Mouse (Mus musculus) heart, embryonic 10.5 days (tissue): ENCODE data around the gene Olfr544. TPM values are rescaled to one million over a fixed set of nuclear protein-coding genes. Genes with fewer than 3 reads are reported as not detected.

Experiments used
- DNase-seq: peaks from one replicate; pipeline ENCODE4 v3.0.0-alpha.2; 2017; ENCODE audit warnings: low spot score
- H3K27ac ChIP-seq: fragments of 300-500 bp; sonication (generic); 2 replicates; pipeline ENCODE4 v1.5.1; 2016; ENCODE audit warnings: mild to moderate bottlenecking
- H3K27me3 ChIP-seq: fragments of 300-500 bp; sonication (generic); 2 replicates; pipeline ENCODE4 v1.6.1; 2016; ENCODE audit warnings: mild to moderate bottlenecking; ENCODE audit not compliant: poor library complexity, insufficient read depth, severe bottlenecking
- H3K36me3 ChIP-seq: fragments of 300-500 bp; sonication (generic); 2 replicates; pipeline ENCODE4 v1.6.1; 2016; ENCODE audit warnings: mild to moderate bottlenecking, moderate library complexity
- H3K4me1 ChIP-seq: fragments of 300-500 bp; sonication (generic); 2 replicates; pipeline ENCODE4 v1.6.1; 2016; ENCODE audit warnings: mild to moderate bottlenecking
- H3K4me3 ChIP-seq: fragments of 300-500 bp; sonication (generic); 2 replicates; pipeline ENCODE4 v1.5.1; 2016; ENCODE audit warnings: mild to moderate bottlenecking, moderate library complexity
- H3K9me3 ChIP-seq: fragments of 300-500 bp; sonication (generic); 2 replicates; pipeline ENCODE4 v1.6.1; 2016; ENCODE audit warnings: mild to moderate bottlenecking, moderate library complexity
- WGBS: fragments of 180-500 bp; shearing (Covaris S2); methylation state at CpG from one replicate; pipeline ENCODE4 v1.1.7; 2016; 5-methylcytosine and 5-hydroxymethylcytosine counted together
- polyA plus RNA-seq: library from polyadenylated mRNA; unstranded; fragments of >200 nt; fragmentation: Nextera tagmentation; extraction: Ambion mirVana; gene quantifications from 2 replicates; pipeline ENCODE4 v1.2.1, GENCODE M21; 2016

The Olfr544 gene
- polyA plus RNA-seq, 1 experiment from 2014 or later = 0.04 TPM

DNA sequence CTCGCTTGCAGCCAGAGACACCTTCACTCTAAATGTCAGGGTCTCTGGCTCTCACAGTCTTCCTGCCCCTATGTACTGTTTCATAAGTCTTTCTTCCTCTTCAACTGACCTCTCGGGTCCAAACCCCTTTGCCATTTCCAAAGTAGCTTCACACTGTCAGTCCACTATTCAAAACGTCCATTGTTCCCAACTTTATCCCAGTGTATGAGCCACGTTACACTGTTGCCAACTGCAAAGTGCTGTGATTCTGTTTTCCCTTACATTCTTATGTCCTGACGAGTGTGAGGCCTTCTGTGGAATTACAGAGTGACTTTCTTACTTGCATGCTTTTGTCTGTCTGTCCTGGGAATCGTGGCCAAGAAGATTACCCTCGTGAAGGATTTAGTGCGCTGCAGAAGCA is 20.5 kb downstream of the Olfr544 start:
- no peak for DNase-seq
- 89% methylated on average over 8 of the region's 8 CpGs for WGBS
- Histone ChIP-seq H3K36me3 (peaks cover 82% of the 10 kb centered on the region), H3K27ac (no peak overlapping the region), H3K27me3 (no peaks in the 10 kb centered on the region), H3K9me3 (no peaks in the 10 kb centered on the region), H3K4me3 (no peak overlapping the region), H3K4me1 (peaks cover 2% of the 10 kb centered on the region; the same call in 1 of the 2 replicates)

DNA sequence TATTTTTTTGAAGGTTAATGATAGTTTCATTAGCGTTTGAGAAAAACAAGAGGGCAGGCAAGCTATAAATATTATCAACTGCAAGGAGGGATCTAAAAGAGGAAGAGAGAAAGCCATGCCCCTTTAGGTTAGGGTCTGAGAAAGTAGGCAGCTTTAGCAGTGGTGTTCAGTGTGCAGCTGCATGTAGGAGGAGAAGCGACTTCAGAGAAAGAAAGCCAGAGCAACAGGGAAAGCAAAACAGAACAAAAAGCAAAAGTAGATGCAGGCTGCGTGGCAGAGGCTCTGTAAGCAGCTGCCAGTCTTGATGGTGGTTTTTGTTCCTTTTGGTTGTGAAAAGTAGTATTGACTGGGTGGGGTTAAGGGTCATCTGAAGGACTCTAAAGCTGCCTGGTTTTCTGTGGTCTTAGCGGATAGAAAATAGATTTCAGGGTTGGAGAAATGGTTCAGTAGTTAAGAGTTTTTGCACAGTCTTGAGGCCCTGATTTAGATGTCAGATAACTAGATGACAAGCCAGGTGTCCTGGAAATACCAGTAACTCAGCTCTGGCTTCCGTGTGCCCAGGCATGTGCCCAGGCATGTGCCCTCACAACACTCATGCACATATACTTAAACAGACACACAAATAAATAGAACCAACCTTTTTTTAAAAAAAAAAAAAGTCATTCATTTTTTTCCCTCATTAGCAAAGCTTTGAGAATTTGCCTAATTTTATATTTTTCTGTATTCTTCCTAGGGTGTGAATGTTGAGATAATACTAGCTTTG is 29.3 kb downstream of the Olfr544 start:
- Histone ChIP-seq H3K4me3 (no peak overlapping the region), H3K27ac (no peak overlapping the region), H3K9me3 (no peaks in the 10 kb centered on the region), H3K36me3 (peaks cover 98% of the 10 kb centered on the region), H3K4me1 (no peaks in the 10 kb centered on the region), H3K27me3 (no peaks in the 10 kb centered on the region)
- 87% methylated on average over 5 of the region's 5 CpGs for WGBS
- DNase-seq = no peak

DNA sequence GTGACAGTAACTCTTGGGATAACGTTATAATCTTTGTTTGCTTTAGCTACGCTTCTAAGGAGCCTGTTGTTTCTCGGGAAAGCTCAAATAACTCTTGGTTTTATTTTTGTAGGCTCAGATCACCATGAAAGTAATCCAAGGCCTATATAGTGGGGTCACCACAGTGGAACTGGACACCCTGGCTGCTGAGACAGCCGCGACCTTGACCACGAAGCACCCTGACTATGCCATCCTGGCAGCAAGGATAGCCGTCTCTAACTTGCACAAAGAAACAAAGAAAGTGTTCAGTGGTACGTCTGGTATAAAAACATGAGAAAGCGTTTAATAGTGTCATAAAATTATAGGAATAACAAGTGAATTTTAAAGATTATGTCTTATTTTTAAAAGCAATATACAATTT is 41.7 kb downstream of the Olfr544 start:
- H3K9me3 ChIP-seq = no peaks in the 10 kb centered on the region
- H3K4me3 ChIP-seq = no peak overlapping the region
- 94% methylated on average over 9 of the region's 9 CpGs for WGBS
- DNase-seq = no peak
- no peaks in the 10 kb centered on the region for H3K27me3 ChIP-seq
- H3K27ac ChIP-seq = no peak overlapping the region
- peaks cover 75% of the 10 kb centered on the region for H3K36me3 ChIP-seq
- H3K4me1 ChIP-seq = peaks cover 13% of the 10 kb centered on the region

DNA sequence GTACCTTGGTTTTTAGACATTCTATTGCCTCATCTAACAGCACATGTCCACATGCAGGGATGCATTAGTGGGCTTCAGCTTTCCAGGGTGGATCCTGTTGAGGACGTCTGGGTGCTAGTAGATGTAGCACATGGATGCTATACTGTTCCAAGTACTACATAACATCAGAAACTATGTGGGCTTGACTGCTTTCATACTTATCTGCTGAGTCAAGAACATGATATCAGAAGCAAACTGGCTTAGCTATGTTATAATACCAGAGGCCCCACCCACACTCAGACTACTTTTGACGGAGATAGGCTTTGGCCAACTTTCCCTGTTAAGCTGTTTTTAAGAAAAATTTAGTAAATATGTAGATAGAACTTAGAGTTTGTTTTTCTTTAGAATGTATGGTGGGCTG is 43.8 kb downstream of the Olfr544 start:
- H3K36me3 ChIP-seq = peaks cover 54% of the 10 kb centered on the region
- peaks cover 13% of the 10 kb centered on the region for H3K4me1 ChIP-seq
- no peak for DNase-seq
- 81% methylated on average over 2 of the region's 2 CpGs for WGBS
- no peak overlapping the region for H3K27ac ChIP-seq
- H3K4me3 ChIP-seq = 0 out of 2 replicates have a peak overlapping the region, but pooled peaks have one; percentile 5
- peaks cover 5% of the 10 kb centered on the region for H3K27me3 ChIP-seq
- H3K9me3 ChIP-seq = no peaks in the 10 kb centered on the region

DNA sequence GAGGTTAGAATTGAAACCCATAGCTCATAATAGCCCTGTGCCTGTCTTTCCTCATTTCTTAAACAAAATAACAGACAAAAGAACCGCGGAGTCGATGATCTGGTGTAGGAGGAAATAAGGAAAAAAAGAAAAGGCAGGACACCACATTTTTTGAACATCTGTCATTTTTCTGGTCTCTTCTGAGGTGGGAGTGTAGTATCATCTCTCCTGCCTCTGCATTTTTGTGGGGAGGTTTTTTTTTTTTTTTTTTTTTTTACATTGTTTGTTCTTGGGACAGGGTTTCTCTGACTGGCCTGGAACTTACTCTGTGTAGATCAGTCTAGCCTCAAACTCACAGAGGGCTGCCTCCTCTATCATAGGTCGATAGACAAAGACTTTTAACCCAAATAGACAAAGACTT is 45.7 kb downstream of the Olfr544 start:
- no peak for DNase-seq

DNA sequence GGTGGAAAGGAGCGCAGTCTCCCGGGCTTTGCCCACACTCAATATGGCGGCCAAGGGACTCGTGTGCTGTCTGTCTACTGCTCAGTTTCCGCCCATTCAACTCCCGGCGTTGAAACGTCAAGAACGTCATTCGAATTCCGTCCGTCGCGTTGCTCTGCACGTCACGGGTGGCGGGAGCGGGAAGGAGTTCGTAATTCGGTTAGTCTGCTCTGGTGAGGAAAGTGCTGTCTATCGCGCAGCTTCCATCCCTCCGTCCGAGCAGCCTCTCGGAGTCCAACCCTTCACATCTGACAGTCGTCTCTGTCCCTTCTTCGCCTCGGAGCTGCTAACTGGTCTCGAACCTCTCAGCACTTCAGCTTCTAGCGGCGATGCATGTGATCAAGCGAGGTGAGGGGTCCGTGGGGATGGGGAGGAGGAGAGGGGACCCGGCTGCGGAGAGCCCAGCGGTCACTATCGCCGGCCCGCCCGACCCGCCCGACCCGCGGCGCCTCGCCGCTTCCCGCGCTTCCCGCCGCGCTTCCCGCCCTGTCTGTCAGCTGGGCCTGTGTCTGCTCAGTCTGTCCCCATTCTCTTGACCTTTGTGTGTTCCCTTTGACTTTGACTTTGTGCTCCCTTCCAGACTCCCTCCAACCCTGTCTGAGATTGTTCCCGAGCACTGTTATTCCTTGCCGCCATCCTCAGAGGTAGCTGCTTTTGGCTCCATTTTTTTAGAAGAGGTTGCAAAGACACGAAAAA is 46.3 kb downstream of the Olfr544 start, which contains the start of gene Rrm1:
Gene Rrm1 (plus strand): TSS at position 39 of the 735 bp plus-strand sequence.
- peak; percentile 99 for DNase-seq
- Histone ChIP-seq H3K27me3 (peaks cover 16% of the 10 kb centered on the region), H3K4me3 (peak within 1 kb of the TSS; percentile 76), H3K4me1 (peaks cover 13% of the 10 kb centered on the region), H3K9me3 (no peaks in the 10 kb centered on the region), H3K36me3 (peaks cover 30% of the 10 kb centered on the region), H3K27ac (peak within 1 kb of the TSS; percentile 93)
- under 1% methylated on average over 56 of the region's 56 CpGs for WGBS

More for the DNA sequence above, 45.7 kb downstream of the Olfr544 start:
- H3K4me3 ChIP-seq = peak overlapping the region; percentile 76
- H3K9me3 ChIP-seq = no peaks in the 10 kb centered on the region
- peaks cover 36% of the 10 kb centered on the region for H3K36me3 ChIP-seq
- peaks cover 10% of the 10 kb centered on the region for H3K27me3 ChIP-seq
- peaks cover 13% of the 10 kb centered on the region for H3K4me1 ChIP-seq
- WGBS = 2% methylated on average over 4 of the region's 4 CpGs
- H3K27ac ChIP-seq = peak overlapping the region; percentile 93

DNA sequence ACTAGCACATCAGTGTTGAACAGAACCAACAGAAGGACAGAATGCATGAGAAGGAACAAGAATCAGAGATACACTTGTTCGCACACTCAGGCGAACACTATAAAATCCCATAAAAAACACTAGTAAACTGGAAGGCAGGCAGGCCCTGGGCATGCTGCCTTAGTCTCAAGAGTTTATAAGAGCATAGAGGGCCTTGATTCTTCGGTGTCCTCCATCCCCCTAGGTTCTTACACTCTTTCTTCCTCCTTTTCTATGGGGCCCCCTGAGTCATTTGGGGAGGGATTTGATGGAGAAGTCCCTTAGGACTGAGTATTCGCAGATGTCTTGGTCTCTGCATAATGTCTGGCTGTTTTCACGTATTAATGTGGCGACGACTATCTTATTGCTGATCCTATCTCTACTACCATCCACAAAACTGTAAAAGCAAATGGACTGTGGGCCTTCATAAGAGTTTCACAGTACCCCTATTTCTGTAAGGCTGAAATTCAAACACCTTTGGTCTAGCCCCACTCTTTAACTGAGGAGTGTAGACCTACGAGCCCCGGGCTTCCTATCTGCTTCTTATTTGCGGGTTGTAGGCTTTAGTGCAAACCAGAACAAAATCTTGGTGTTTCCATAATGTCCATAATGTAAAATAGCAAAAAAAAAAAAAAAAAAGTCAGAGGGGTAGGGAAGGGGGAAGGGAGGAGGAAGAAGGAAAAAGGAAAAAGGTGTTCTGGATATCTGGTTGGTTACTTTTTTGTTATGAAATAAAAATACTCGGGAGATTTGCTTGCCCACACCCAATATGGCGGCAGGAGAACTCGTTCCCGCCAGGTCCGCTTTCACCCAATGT is 47.1 kb downstream of the Olfr544 start:
- Histone ChIP-seq H3K9me3 (no peaks in the 10 kb centered on the region), H3K36me3 (peaks cover 22% of the 10 kb centered on the region), H3K4me3 (peak overlapping the region; percentile 76), H3K4me1 (peaks cover 13% of the 10 kb centered on the region), H3K27ac (peak overlapping the region; percentile 93), H3K27me3 (peaks cover 18% of the 10 kb centered on the region)
- 53% methylated on average over 15 of the region's 15 CpGs for WGBS
- DNase-seq = no peak

DNA sequence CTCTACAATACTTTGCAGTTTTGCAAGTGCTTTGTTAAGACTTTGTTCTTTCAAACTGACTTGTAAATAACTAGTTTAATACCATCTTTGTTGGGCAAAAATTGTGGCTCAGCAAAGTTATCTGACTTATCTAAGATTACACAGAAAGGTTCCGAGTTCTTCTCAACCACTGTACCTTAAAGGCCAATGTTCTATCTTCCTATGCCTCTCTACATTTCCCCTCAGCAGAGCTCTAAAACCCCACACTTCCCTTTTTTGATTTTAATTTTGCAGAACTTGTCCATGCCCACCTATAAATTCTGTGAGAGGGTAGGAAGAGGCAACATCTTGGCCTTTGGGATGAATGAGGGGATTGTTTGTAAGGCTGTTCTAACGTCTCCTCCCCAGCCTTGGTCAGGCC is 53.8 kb downstream of the Olfr544 start:
- no peak overlapping the region for H3K27ac ChIP-seq
- no peak for DNase-seq
- no peak overlapping the region for H3K4me3 ChIP-seq
- H3K27me3 ChIP-seq = 0 out of 2 replicates have a peak, but pooled peaks cover 12% of the 10 kb centered on the region
- H3K9me3 ChIP-seq = no peaks in the 10 kb centered on the region
- WGBS = 72% methylated on average over 2 of the region's 2 CpGs
- H3K36me3 ChIP-seq = 0 out of 2 replicates have a peak, but pooled peaks cover 5% of the 10 kb centered on the region
- H3K4me1 ChIP-seq = no peaks in the 10 kb centered on the region

Other genes with a start within 250 kb of the Olfr544 start
- gene Rhog, start 232.3 kb downstream of the Olfr544 start, polyA plus RNA-seq = 42.8 and 48.9 TPM in 2 replicates
- 15.1 and 16.6 TPM in 2 replicates for gene Stim1, start 220.5 kb downstream of the Olfr544 start, polyA plus RNA-seq
- 190 and 198 TPM in 2 replicates for gene Rrm1, start 46.6 kb downstream of the Olfr544 start, polyA plus RNA-seq
- gene Olfr543, start 6.6 kb downstream of the Olfr544 start, polyA plus RNA-seq = 0.19 and 0.22 TPM in 2 replicates
- gene Olfr545, start 11.3 kb upstream of the Olfr544 start, polyA plus RNA-seq = 0.11 TPM in 1 of 2 replicates, not detected in the other
- gene Olfr547, start 46.4 kb upstream of the Olfr544 start, polyA plus RNA-seq = not detected in 2 replicates
- gene Olfr548-ps1, start 52.6 kb upstream of the Olfr544 start, polyA plus RNA-seq = not detected in 2 replicates
- not detected in 2 replicates for gene Olfr549, start 61.6 kb upstream of the Olfr544 start, polyA plus RNA-seq
- gene Trim21, start 77.2 kb upstream of the Olfr544 start, polyA plus RNA-seq = 0.47 and 0.65 TPM in 2 replicates
- gene Olfr550, start 83.1 kb upstream of the Olfr544 start, polyA plus RNA-seq = not detected in 2 replicates
- not detected in 2 replicates for gene Olfr551, start 103.6 kb upstream of the Olfr544 start, polyA plus RNA-seq
- gene Olfr552, start 109.5 kb upstream of the Olfr544 start, polyA plus RNA-seq = not detected in 2 replicates
- not detected in 2 replicates for gene Olfr553, start 129.9 kb upstream of the Olfr544 start, polyA plus RNA-seq
- gene Olfr554, start 150.1 kb upstream of the Olfr544 start, polyA plus RNA-seq = not detected in 2 replicates
- not detected in 2 replicates for gene Olfr555, start 170.5 kb upstream of the Olfr544 start, polyA plus RNA-seq
- not detected in 2 replicates for gene Olfr556, start 176.6 kb upstream of the Olfr544 start, polyA plus RNA-seq
- 14.6 and 16.2 TPM in 2 replicates for gene Trim68, start 199.0 kb upstream of the Olfr544 start, polyA plus RNA-seq
- gene Olfr557, start 207.6 kb upstream of the Olfr544 start, polyA plus RNA-seq = not detected in 2 replicates
- not detected in 2 replicates for gene Olfr558, start 213.9 kb upstream of the Olfr544 start, polyA plus RNA-seq
- gene Olfr33, start 230.8 kb upstream of the Olfr544 start, polyA plus RNA-seq = not detected in 2 replicates
- not detected in 2 replicates for gene Olfr559, start 239.2 kb upstream of the Olfr544 start, polyA plus RNA-seq